9 mouse cellular contexts compared by ENCODE assay signal in genomic region chr3:133876439-133877072, GRCm38 (mm10).
DNase-seq lines count a peak whose midpoint lies in the region; ATAC-seq and TF ChIP-seq lines count a peak whose summit lies in the region.
"Had no signal": no experiment of that assay in that cellular context is flagged by ENCODE, and none has a peak within 500 bp of the region (broad histone marks: within the 10 kb centered on the region; RNA-seq: fewer than 3 reads in every experiment).

No protein-coding gene starts in this region.

- TF ChIP-seq CTCF in ES-Bruce4 (IDR thresholded peaks at IDR 0.05; ENCODE audit: low read depth, low read length) = peak; percentile 21

- H3K4me3 ChIP-seq in ES-Bruce4 (ENCODE audit: low read depth, low read length) = no peak overlapping the region
- peak overlapping the region; percentile 22 for H3K4me3 ChIP-seq in forebrain, embryonic 12.5 days (replicated peaks)
- H3K4me3 ChIP-seq in heart, embryonic 16.5 days (ENCODE audit: low read length) = peak overlapping the region; percentile 34
- no peak overlapping the region for H3K4me3 ChIP-seq in liver, embryonic 13.5 days (replicated peaks)
- H3K4me3 ChIP-seq: erythroblast, embryonic 14.5 days had no signal

- H3K4me2 ChIP-seq in forebrain, embryonic 12.5 days = peak overlapping the region; percentile 51
- peak overlapping the region; percentile 62 for H3K4me2 ChIP-seq in heart, embryonic 16.5 days (ENCODE audit: low read depth, low read length)
- H3K4me2 ChIP-seq in liver, embryonic 13.5 days = no peak overlapping the region

- H3K27me3 ChIP-seq in ES-Bruce4 (ENCODE audit: control insufficient read depth, insufficient read depth, low read length, poor library complexity, severe bottlenecking) = no peaks in the 10 kb centered on the region
- no peaks in the 10 kb centered on the region for H3K27me3 ChIP-seq in forebrain, embryonic 12.5 days
- H3K27me3 ChIP-seq in heart, embryonic 16.5 days (ENCODE audit: control insufficient read depth, insufficient read depth, low read length) = no peaks in the 10 kb centered on the region
- H3K27me3 ChIP-seq in liver, embryonic 13.5 days = no peaks in the 10 kb centered on the region

- DNase-seq in c-Kit-positive CD71-negative TER-119-negative erythroid progenitor cells, embryonic 14.5 days (ENCODE audit: low read depth) = peak; percentile 10
- peak; percentile 74 for DNase-seq in kidney, postnatal 14 days
- DNase-seq in liver, embryonic 13.5 days = peak; percentile 7
- DNase-seq in ovary, adult 18-20 months (ENCODE audit: low spot score) = peak; percentile 8
- DNase-seq in B cell, adult 2 months = no peak

- TF ChIP-seq POLR2A in ES-Bruce4 (IDR thresholded peaks at IDR 0.05; ENCODE audit: insufficient read depth, low read length) = no peak

- TF ChIP-seq EP300 in ES-Bruce4 (IDR thresholded peaks at IDR 0.05; ENCODE audit: insufficient read depth, low read depth, low read length) = no peak

- no peak overlapping the region for H3K27ac ChIP-seq in ES-Bruce4 (ENCODE audit: insufficient read depth, low read length)
- peak overlapping the region; percentile 86 for H3K27ac ChIP-seq in forebrain, embryonic 12.5 days
- H3K27ac ChIP-seq in heart, embryonic 16.5 days (ENCODE audit: low read length) = peak overlapping the region; percentile 52
- no peak overlapping the region for H3K27ac ChIP-seq in liver, embryonic 13.5 days

- WGBS in forebrain, embryonic 12.5 days = 2% methylated on average over 13 of the region's 13 CpGs
- WGBS in heart, embryonic 16.5 days = 11% methylated on average over 13 of the region's 13 CpGs
- 33% methylated on average over 13 of the region's 13 CpGs for WGBS in liver, embryonic 13.5 days (ENCODE audit: insufficient replicate concordance)

- no peaks in the 10 kb centered on the region for H3K9me3 ChIP-seq in ES-Bruce4 (replicated peaks; ENCODE audit: control insufficient read depth, insufficient read depth, low read length, poor library complexity, severe bottlenecking)
- no peaks in the 10 kb centered on the region for H3K9me3 ChIP-seq in forebrain, embryonic 12.5 days
- H3K9me3 ChIP-seq in heart, embryonic 16.5 days (replicated peaks; ENCODE audit: control insufficient read depth, low read length) = no peaks in the 10 kb centered on the region
- H3K9me3 ChIP-seq in liver, embryonic 13.5 days (replicated peaks) = no peaks in the 10 kb centered on the region

- no peaks in the 10 kb centered on the region for H3K4me1 ChIP-seq in ES-Bruce4 (ENCODE audit: control insufficient read depth, insufficient read depth, low read length)
- H3K4me1 ChIP-seq in forebrain, embryonic 12.5 days = peaks cover 13% of the 10 kb centered on the region
- peaks cover 7% of the 10 kb centered on the region for H3K4me1 ChIP-seq in heart, embryonic 16.5 days (ENCODE audit: control insufficient read depth, insufficient read depth, low read length)
- no peaks in the 10 kb centered on the region for H3K4me1 ChIP-seq in liver, embryonic 13.5 days (replicated peaks)

- peak; percentile 89 for ATAC-seq in forebrain, embryonic 12.5 days (ENCODE audit: low FRiP score)
- peak; percentile 81 for ATAC-seq in heart, embryonic 16.5 days (replicated peaks; ENCODE audit: extremely low read depth, insufficient read depth, low FRiP score)
- no peak for ATAC-seq in liver, embryonic 13.5 days (ENCODE audit: low read depth)

- no peaks in the 10 kb centered on the region for H3K36me3 ChIP-seq in ES-Bruce4 (ENCODE audit: control insufficient read depth, insufficient read depth, low read length, poor library complexity, severe bottlenecking)
- no peaks in the 10 kb centered on the region for H3K36me3 ChIP-seq in forebrain, embryonic 12.5 days (replicated peaks)
- H3K36me3 ChIP-seq in heart, embryonic 16.5 days (ENCODE audit: control insufficient read depth, insufficient read depth) = no peaks in the 10 kb centered on the region
- H3K36me3 ChIP-seq in liver, embryonic 13.5 days = no peaks in the 10 kb centered on the region

- no peak overlapping the region for H3K9ac ChIP-seq in ES-Bruce4 (ENCODE audit: low read depth, poor library complexity, severe bottlenecking)
- 0 out of 2 replicates have a peak overlapping the region, but pooled peaks have one; percentile 25 for H3K9ac ChIP-seq in forebrain, embryonic 12.5 days
- H3K9ac ChIP-seq in heart, embryonic 16.5 days (ENCODE audit: low read length) = no peak overlapping the region; the same call in 1 of the 2 replicates
- no peak overlapping the region for H3K9ac ChIP-seq in liver, embryonic 13.5 days

Comparison
In these comparisons a context has a peak if more than half of its experiments do, and no peak if none do; other contexts are left out.
1. H3K27ac ChIP-seq: peak in forebrain, embryonic 12.5 days (single experiment) and heart, embryonic 16.5 days (single experiment); none in ES-Bruce4 (single experiment) and liver, embryonic 13.5 days (single experiment).
2. H3K4me3 ChIP-seq: peak in forebrain, embryonic 12.5 days (single experiment) and heart, embryonic 16.5 days (single experiment); none in ES-Bruce4 (single experiment) and liver, embryonic 13.5 days (single experiment).
3. DNase-seq: peak in c-Kit-positive CD71-negative TER-119-negative erythroid progenitor cells, embryonic 14.5 days (single experiment), kidney, postnatal 14 days (single experiment), liver, embryonic 13.5 days (single experiment) and ovary, adult 18-20 months (single experiment); none in B cell, adult 2 months (0 of 2).